Mouse (Mus musculus): ENCODE data around the gene Cntln. TPM values are rescaled to one million over a fixed set of nuclear protein-coding genes. Genes with fewer than 3 reads are reported as not detected.

Gene Cntln
- total and polyA plus RNA-seq, 2 experiments from 2014 or later = 3.2 to 16.1 TPM

- H3K4me3 ChIP-seq (ENCODE audit: low read depth, low read length) = no peak overlapping the region
- 68% methylated on average over 8 of the region's 8 CpGs for WGBS
- ATAC-seq (ENCODE audit: insufficient read depth, low read depth) = no peak
Measured at GRCm38 (mm10) chr4:85049933-85050553, 165.9 kb downstream of the Cntln start.

GRCm38 (mm10) chr4:85054616-85055015 lies 170.5 kb downstream of the Cntln start:
- Histone ChIP-seq H3K4me3 (ENCODE audit: low read depth, low read length) (no peak overlapping the region), H3K4me1 (ENCODE audit: control insufficient read depth, insufficient read depth) (no peaks in the 10 kb centered on the region), H3K9me3 (replicated peaks; ENCODE audit: control insufficient read depth, low read length) (no peaks in the 10 kb centered on the region), H3K27me3 (ENCODE audit: control insufficient read depth, insufficient read depth, low read length) (no peaks in the 10 kb centered on the region), H3K27ac (ENCODE audit: low read depth) (no peak overlapping the region), H3K4me2 (ENCODE audit: low read depth, low read length) (no peak overlapping the region), H3K9ac (replicated peaks; ENCODE audit: low read depth, low read length) (no peak overlapping the region), H3K36me3 (replicated peaks; ENCODE audit: control insufficient read depth, insufficient read depth, low read length) (no peaks in the 10 kb centered on the region)
- DNase-seq (ENCODE audit: low spot score) = no peak
- no peak for TF ChIP-seq EP300 (IDR thresholded peaks at IDR 0.05; ENCODE audit: low read depth)
- TF ChIP-seq CTCF (IDR thresholded peaks at IDR 0.05; ENCODE audit: low read depth) = no peak
- 68% methylated on average over 1 of the region's 1 CpGs for WGBS
- ATAC-seq (ENCODE audit: insufficient read depth, low read depth) = no peak

More at GRCm38 (mm10) chr4:85049933-85050553, 165.9 kb downstream of the Cntln start:
- no peak for TF ChIP-seq CTCF (IDR thresholded peaks at IDR 0.05; ENCODE audit: low read depth)
- no peak for TF ChIP-seq EP300 (IDR thresholded peaks at IDR 0.05; ENCODE audit: low read depth)
- Histone ChIP-seq H3K9me3 (replicated peaks; ENCODE audit: control insufficient read depth, low read length) (no peaks in the 10 kb centered on the region), H3K36me3 (replicated peaks; ENCODE audit: control insufficient read depth, insufficient read depth, low read length) (no peaks in the 10 kb centered on the region), H3K9ac (replicated peaks; ENCODE audit: low read depth, low read length) (no peak overlapping the region), H3K4me2 (ENCODE audit: low read depth, low read length) (no peak overlapping the region), H3K4me1 (ENCODE audit: control insufficient read depth, insufficient read depth) (no peaks in the 10 kb centered on the region), H3K27ac (ENCODE audit: low read depth) (no peak overlapping the region), H3K27me3 (ENCODE audit: control insufficient read depth, insufficient read depth, low read length) (no peaks in the 10 kb centered on the region)
- DNase-seq (ENCODE audit: low spot score) = no peak

- ATAC-seq (ENCODE audit: insufficient read depth, low read depth) (no peak), DNase-seq (ENCODE audit: low spot score) (no peak)
- H3K4me3 ChIP-seq (ENCODE audit: low read depth, low read length) = no peak overlapping the region
- no peaks in the 10 kb centered on the region for H3K9me3 ChIP-seq (replicated peaks; ENCODE audit: control insufficient read depth, low read length)
- H3K4me2 ChIP-seq (ENCODE audit: low read depth, low read length) = no peak overlapping the region
- no peaks in the 10 kb centered on the region for H3K36me3 ChIP-seq (replicated peaks; ENCODE audit: control insufficient read depth, insufficient read depth, low read length)
- H3K27ac ChIP-seq (ENCODE audit: low read depth) = no peak overlapping the region
- TF ChIP-seq CTCF (IDR thresholded peaks at IDR 0.05; ENCODE audit: low read depth) (no peak), EP300 (IDR thresholded peaks at IDR 0.05; ENCODE audit: low read depth) (no peak)
- H3K4me1 ChIP-seq (ENCODE audit: control insufficient read depth, insufficient read depth) = no peaks in the 10 kb centered on the region
- H3K27me3 ChIP-seq (ENCODE audit: control insufficient read depth, insufficient read depth, low read length) = no peaks in the 10 kb centered on the region
- no peak overlapping the region for H3K9ac ChIP-seq (replicated peaks; ENCODE audit: low read depth, low read length)
- WGBS = 84% methylated on average over 2 of the region's 2 CpGs
Measured at GRCm38 (mm10) chr4:85059598-85059997, 175.5 kb downstream of the Cntln start.

DNA sequence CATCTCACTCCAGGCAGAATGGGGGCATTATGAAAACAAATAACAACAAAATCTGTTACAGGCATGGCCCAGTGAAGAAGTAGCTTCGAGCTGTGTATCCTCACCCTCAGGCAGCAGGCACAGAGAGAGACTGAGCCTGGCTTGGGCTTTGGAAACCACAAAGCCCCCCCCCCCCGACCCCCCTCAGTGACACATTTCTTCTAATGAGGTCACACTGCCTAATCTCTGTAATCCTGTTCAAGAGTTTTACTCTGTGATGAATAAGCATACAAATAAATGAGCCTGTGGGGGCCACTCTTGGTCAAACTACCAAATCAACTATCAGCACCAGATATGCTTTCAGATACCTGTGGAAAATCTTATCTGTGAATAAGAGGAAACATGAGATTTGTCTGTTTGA lies 177.6 kb downstream of the Cntln start:
- H3K4me3 ChIP-seq (ENCODE audit: low read depth, low read length) = no peak overlapping the region
- DNase-seq (ENCODE audit: low spot score) (no peak), ATAC-seq (ENCODE audit: insufficient read depth, low read depth) (no peak)
- H3K9me3 ChIP-seq (replicated peaks; ENCODE audit: control insufficient read depth, low read length) = no peaks in the 10 kb centered on the region
- no peak overlapping the region for H3K27ac ChIP-seq (ENCODE audit: low read depth)
- no peak overlapping the region for H3K4me2 ChIP-seq (ENCODE audit: low read depth, low read length)
- H3K4me1 ChIP-seq (ENCODE audit: control insufficient read depth, insufficient read depth) = no peaks in the 10 kb centered on the region
- WGBS = 50% methylated on average over 2 of the region's 2 CpGs
- no peak overlapping the region for H3K9ac ChIP-seq (replicated peaks; ENCODE audit: low read depth, low read length)
- TF ChIP-seq EP300 (IDR thresholded peaks at IDR 0.05; ENCODE audit: low read depth) (no peak), CTCF (IDR thresholded peaks at IDR 0.05; ENCODE audit: low read depth) (no peak)
- H3K36me3 ChIP-seq (replicated peaks; ENCODE audit: control insufficient read depth, insufficient read depth, low read length) = no peaks in the 10 kb centered on the region
- H3K27me3 ChIP-seq (ENCODE audit: control insufficient read depth, insufficient read depth, low read length) = no peaks in the 10 kb centered on the region

- ATAC-seq (ENCODE audit: insufficient read depth, low read depth) (no peak), DNase-seq (ENCODE audit: low spot score) (no peak)
- H3K9ac ChIP-seq (replicated peaks; ENCODE audit: low read depth, low read length) = no peak overlapping the region
- no peak overlapping the region for H3K4me2 ChIP-seq (ENCODE audit: low read depth, low read length)
- H3K4me3 ChIP-seq (ENCODE audit: low read depth, low read length) = no peak overlapping the region
- no peaks in the 10 kb centered on the region; the same call in 1 of the 2 replicates for H3K36me3 ChIP-seq (replicated peaks; ENCODE audit: control insufficient read depth, insufficient read depth, low read length)
- H3K4me1 ChIP-seq (ENCODE audit: control insufficient read depth, insufficient read depth) = no peaks in the 10 kb centered on the region
- no peak overlapping the region for H3K27ac ChIP-seq (ENCODE audit: low read depth)
- H3K27me3 ChIP-seq (ENCODE audit: control insufficient read depth, insufficient read depth, low read length) = no peaks in the 10 kb centered on the region
- 87% methylated on average over 4 of the region's 4 CpGs for WGBS
- no peaks in the 10 kb centered on the region for H3K9me3 ChIP-seq (replicated peaks; ENCODE audit: control insufficient read depth, low read length)
- TF ChIP-seq EP300 (IDR thresholded peaks at IDR 0.05; ENCODE audit: low read depth) (no peak), CTCF (IDR thresholded peaks at IDR 0.05; ENCODE audit: low read depth) (no peak)
Measured at GRCm38 (mm10) chr4:85096033-85096432, 211.9 kb downstream of the Cntln start.

DNA sequence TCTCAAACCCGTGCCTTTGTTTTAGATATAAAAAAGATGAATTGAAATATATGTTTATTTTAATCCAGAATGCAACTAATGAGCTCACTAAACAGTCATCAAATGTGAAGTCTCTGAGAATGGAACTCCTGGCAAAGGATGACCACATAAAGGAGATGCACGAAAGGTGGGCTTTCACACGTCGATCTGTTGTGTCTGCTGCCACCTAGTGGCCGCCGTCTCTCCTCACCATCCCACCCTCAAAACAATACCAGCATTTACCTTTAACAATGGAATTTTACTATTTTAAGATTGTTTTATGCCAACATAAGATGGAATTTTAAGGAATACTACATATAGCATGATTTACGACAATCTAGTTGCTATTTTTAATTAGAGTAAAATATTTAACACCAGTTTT lies 212.6 kb downstream of the Cntln start:
- WGBS = 17% methylated on average over 7 of the region's 7 CpGs
- Histone ChIP-seq H3K9me3 (replicated peaks; ENCODE audit: control insufficient read depth, low read length) (no peaks in the 10 kb centered on the region), H3K36me3 (replicated peaks; ENCODE audit: control insufficient read depth, insufficient read depth, low read length) (peaks cover 3% of the 10 kb centered on the region; the same call in 1 of the 2 replicates), H3K27me3 (ENCODE audit: control insufficient read depth, insufficient read depth, low read length) (no peaks in the 10 kb centered on the region), H3K27ac (ENCODE audit: low read depth) (no peak overlapping the region), H3K9ac (replicated peaks; ENCODE audit: low read depth, low read length) (no peak overlapping the region), H3K4me3 (ENCODE audit: low read depth, low read length) (no peak overlapping the region), H3K4me2 (ENCODE audit: low read depth, low read length) (no peak overlapping the region), H3K4me1 (ENCODE audit: control insufficient read depth, insufficient read depth) (no peaks in the 10 kb centered on the region)
- TF ChIP-seq CTCF (IDR thresholded peaks at IDR 0.05; ENCODE audit: low read depth) (peak; percentile 90), EP300 (IDR thresholded peaks at IDR 0.05; ENCODE audit: low read depth) (no peak)
- no peak for ATAC-seq (ENCODE audit: insufficient read depth, low read depth)
- DNase-seq (ENCODE audit: low spot score) = peak; percentile 37

All from heart, postnatal 0 days (tissue).